Mouse (Mus musculus) mature B cell (primary cell): Measurements from ENCODE around the gene 1700088E04Rik.

Source experiments
- in situ Hi-C: fragments of 300-500 bp; cut with MboI; formaldehyde crosslinking; loops from 2 replicates; pipeline ENCODE4 v1.14.3; 2019

Gene 1700088E04Rik

DNA sequence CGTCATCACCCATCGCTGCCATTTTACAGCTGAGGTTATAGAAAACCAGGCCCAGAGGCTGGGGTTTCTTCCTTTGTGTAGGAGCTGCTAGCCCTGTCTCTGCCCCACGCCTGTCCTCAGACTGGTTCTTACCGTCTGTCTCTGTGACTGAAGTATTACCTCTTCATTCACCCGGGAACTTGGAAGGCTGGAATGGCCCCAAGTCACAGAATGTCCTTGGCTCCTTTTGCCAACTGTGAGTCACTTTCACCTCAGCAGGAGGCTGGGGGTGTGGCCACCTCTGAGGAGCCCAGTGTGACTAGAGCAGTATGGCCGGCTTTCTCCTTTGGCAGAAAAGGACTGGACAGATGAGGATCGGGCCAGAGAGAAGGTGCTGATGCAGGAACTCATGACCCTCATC, 9.6 kb downstream of the 1700088E04Rik start:
- in situ Hi-C loops = no loop called here

DNA sequence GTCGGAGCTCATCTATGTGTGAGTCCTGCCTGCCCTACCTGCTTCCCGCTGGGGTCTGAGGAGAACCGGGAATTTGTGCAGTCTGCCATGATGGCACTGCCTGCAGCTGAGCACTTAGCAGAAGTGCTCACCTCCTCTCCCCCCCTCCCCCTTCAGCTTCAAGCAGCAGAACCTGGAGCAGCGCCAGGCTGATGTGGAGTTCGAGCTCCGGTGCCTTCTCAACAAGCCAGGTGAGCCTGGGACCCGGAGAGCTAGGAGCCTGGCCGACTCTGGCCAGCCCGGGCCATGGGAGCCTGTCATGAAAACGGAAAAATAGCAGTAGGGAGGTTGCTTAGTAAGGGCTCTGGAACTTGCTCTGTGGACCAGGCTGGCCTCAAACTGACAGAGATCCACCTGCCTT, 10.3 kb downstream of the 1700088E04Rik start:
- in situ Hi-C loops = no loop called here

- in situ Hi-C loops = no loop called here
Observed at GRCm38 (mm10) chr15:79129311-79129710, 11.7 kb downstream of the 1700088E04Rik start.

GRCm38 (mm10) chr15:79128208-79128607, 12.8 kb downstream of the 1700088E04Rik start:
- in situ Hi-C loops = no loop called here

DNA sequence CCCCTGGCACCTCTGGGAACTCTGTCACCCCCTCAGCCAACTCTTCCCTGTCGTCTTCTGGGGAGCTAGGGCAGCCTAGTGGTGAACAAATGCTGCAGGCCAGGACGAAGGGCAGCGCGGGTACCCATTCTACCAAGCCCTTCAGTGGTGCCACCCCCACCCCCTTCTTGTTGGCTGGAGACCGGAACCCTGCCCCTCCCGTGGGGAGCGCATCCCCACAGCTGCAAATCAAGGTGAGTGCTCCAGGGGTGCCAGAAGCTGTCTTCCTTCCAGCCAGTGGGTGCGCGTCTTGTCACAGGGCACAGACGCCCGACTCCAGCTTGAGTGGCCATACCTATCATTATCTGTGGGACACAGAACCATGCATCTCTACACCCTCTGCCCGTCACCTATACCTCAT, 14.0 kb downstream of the 1700088E04Rik start:
- in situ Hi-C loops = no loop called here

DNA sequence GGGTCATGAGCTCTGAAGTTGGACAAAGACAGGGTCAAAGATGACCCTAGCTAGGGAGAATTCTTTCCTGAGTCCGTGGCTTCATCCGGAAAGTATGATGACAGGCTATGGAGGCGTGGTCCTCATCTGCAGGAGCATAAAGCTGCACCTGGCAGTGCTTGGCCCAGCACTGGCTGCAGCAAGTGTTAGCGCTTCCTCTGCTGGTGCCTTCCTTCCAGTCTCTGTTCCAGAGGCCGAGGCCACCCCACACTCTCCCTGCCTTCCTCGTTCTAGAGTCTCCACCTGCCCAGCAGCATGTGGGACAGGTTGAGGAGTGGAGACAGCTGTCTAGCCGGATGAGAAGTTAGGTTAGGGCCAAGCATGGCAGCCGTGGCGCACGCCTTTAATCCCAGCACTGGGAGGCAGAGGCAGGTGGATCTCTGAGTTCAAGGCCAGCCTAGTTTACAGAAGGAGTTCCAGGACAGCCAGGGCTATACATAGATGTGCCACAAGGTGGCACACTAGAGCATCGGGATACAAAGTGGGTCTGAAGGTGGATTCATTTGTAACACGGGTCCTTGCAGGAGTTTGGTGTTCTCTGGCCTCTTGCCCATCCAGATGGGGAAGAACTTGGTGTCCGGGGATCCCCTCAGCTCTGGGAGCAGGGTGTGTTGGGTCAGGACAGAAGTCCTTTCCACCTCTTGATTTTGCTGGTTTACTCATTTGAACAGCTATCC, 14.7 kb downstream of the 1700088E04Rik start:
- in situ Hi-C loops = no loop called here

DNA sequence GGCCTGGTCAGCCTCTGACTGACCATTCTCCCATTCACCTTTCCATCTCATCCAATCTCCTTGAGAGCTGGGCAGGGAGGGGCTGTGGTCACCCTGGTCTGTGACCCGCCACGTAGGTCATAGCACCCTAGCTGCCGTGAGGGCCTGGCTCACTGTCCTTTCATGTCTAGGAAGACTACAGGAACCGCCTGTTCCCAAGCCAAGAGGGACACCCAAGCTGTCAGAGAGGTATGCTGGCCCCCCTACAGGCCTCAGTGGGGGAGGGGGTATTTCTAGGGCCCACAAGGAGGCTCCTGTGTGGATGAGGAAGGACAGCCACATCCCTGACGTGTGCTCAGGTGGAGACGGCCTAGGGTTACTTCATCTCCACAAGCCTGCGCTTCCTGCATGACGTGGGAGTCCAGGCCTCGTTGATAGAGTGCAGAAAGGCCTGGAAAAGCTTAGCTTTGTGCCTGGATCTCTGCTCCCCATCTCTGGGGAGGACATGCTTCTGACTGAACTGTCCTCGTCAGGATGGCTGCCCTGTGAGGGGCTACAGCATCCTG, 16.6 kb downstream of the 1700088E04Rik start:
- in situ Hi-C loops = no loop called here

DNA sequence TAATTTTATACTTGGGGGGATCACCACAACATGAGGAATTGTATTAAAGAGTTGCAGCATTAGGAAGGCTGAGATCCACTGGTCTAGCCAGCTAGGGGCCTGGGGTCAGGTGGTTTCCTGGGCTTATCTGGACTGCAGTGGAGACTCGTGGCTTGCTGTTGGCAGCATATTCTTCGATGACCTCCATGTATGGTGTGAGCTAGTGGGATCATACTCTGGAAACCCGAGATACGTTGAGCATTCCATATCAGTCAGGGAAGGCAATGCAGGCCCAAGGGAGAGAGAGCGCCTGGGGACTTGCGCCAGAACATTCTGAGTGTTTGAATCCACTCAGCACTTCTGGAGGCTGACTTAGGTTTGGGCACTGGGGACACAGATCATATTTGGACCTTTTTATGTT, 17.3 kb downstream of the 1700088E04Rik start:
- in situ Hi-C loops = no loop called here

DNA sequence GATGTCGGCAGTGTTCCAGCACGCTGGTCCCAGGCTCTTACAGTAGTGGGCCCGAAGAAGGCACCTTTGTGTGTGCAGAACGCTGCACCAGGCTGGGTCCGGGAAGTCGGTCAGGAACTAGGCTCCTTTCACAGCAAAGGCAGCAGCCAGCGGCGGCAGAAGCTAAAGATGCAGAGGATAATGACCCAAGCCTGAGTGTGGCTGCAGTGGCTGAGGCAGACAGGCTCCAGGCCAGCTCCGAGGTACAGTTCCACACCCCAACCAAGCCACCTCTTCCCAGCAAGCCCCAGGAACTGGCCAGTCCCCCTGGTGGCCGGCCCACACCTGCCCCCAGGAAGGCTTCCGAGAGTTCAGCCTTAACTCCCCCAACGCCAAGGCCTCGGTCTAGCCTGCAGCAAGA, 18.5 kb downstream of the 1700088E04Rik start:
- in situ Hi-C loops = no loop called here

GRCm38 (mm10) chr15:79122119-79122518, 18.9 kb downstream of the 1700088E04Rik start:
- in situ Hi-C loops = no loop called here

GRCm38 (mm10) chr15:79119491-79119890, 21.6 kb downstream of the 1700088E04Rik start:
- in situ Hi-C loops = no loop called here

GRCm38 (mm10) chr15:79115276-79115675, 25.8 kb downstream of the 1700088E04Rik start:
- in situ Hi-C loops = no loop called here

DNA sequence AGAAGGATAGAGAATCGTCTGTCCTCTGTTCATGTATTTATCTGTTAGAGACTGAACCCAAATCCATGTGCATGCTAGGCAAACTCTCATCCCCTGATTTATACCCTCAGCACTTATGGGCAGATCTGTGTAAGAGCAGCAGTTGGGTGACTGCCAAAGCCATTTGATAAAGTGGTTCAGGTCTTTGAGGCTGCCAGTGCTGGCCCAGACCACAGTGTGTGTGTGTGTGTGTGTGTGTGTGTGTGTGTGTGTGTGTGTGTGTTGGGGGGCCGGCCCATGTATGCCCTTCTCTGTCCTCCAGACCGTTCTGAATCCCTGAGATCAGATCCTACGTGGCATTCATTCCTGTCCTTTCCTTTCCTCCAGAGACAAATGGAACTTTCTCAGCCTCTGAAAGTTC, 29.3 kb downstream of the 1700088E04Rik start:
- in situ Hi-C loops = no loop called here

DNA sequence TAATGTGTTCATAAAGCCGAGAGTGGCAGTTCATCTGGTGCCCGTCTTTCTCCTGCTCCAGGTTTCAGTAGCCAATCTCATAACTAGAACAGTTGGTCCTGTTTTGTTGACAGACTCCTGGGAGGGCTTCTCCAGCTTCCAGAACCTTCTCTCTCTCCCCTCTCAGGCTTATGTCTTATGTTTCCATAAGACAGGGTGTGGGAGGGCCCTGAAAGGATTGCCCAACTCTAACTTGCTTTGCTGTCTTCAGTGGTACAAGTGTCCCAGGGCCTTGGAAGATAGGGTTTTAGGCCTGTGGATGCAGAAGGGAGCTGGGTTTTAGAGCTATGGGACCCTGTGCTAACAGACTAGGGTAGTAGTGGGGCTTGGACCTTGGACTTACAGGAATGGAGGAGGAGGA, 30.5 kb downstream of the 1700088E04Rik start:
- in situ Hi-C loops = no loop called here

GRCm38 (mm10) chr15:79110031-79110430, 31.0 kb downstream of the 1700088E04Rik start:
- in situ Hi-C loops = no loop called here

DNA sequence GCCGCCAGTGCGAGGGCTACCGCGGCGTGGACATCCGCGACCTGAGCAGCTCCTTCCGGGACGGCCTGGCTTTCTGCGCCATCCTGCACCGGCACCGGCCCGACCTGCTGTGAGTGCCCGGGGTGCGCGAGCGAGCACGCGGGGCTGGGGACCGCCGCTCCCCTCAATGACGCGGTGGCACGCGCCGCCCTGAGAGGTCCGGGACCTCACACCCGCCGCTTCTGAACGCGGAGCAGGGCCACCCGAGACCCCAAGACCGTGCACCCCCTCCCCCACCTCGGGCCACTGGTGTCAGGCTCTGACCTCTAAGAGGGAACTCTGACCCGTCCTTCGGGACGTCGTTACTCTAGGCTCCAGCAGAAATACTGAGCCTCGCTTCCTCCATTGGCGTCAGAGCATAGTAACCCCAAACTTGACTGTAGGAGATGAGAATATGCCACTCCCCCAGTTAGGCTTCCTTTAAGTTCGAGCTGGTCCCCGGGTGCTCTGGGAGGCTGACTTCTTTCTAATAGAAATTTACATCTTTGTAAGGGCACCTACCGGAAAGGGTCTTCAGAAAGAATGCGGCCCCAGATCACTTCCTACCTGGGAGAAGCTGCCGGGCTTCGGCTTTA, 31.6 kb downstream of the 1700088E04Rik start:
- in situ Hi-C loops = no loop called here

DNA sequence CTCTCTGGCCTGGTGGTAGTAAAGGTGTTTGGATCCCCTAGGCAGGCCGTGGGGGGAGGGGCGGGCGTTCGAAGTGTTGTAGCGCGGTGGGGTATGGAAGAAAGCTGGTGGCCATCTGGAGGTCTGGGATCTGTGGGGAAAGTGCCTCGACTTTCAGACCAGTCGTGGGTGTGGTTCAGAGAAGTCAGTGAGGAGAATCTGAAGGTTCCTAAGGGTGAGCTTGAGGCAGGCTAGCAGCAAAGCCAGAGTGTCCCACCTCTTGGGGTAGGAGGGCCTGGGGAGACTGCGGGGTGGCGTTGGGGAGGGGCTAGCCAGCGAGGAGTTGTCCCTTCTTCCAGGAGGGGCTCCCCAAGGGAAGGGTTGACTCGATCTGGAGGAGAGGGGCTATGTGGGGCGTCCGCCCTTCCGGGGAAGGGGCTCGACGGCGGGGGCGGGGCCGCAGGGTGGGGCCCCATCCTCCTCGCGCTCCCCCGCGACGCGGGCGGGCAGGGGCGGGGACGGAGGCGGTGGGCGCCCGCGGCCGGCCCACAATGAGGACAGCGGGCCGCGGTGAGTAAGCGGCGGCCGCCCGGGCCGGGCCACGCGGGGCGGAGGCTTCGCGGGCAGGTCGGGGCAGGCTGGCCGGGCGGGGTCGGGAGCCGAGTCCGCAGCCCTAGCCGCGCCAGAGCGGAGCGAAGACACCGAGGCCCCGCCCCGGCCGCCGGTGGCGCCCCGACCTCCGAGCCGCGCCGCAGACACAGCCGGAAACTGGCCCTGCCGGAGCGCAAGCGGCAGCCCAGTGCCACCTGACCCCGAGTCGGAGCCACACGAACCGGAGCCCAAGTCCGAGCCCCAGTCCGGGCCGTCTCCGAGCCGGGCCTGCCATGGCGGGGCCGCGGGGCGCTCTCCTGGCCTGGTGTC, 32.4 kb downstream of the 1700088E04Rik start, which contains the start of gene Micall1:
TSS of gene Micall1 (plus strand) at position 478 of the 900 bp plus-strand sequence.
- in situ Hi-C loops = no loop called here

DNA sequence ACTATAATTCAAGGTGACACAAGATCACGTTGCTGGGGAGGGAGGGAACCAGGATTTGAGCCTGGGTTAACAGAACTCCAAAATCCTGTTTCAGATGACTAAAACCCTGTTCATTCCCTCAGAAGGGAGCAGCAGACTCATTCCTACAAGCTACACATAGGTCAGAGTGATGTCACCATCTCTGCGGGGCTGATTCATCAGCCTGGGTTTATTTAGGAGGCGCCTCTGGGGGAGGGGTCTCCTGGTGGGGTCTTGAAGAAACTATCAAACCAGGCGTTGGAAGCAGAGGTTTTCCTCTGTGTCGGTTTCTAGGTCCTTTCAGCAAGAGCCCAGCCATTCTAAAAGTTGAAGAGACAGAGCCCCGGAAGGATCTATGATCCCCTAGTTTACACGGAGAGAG, 33.1 kb downstream of the 1700088E04Rik start:
- in situ Hi-C loops = no loop called here

DNA sequence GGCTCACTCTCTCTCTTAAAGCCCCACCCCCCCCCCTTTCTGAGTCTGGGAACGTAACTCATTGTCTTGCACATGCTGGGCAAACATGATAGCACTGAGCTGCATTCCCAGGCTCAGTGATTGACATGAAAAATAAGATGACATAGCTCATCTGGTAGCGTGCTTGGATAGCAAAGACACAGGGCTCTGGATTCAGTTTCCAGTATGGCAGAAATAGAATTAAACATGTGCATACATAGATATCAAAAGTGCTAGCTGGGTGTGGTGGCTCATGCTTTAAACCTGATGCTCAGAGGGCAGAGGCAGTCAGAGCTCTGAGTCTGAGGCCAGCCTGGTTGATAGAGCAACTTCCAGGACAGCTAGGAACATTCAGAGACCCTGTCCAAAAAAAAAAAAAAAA, 35.2 kb downstream of the 1700088E04Rik start:
- in situ Hi-C loops = no loop called here

GRCm38 (mm10) chr15:79103264-79103663, 37.8 kb downstream of the 1700088E04Rik start:
- in situ Hi-C loops = no loop called here

DNA sequence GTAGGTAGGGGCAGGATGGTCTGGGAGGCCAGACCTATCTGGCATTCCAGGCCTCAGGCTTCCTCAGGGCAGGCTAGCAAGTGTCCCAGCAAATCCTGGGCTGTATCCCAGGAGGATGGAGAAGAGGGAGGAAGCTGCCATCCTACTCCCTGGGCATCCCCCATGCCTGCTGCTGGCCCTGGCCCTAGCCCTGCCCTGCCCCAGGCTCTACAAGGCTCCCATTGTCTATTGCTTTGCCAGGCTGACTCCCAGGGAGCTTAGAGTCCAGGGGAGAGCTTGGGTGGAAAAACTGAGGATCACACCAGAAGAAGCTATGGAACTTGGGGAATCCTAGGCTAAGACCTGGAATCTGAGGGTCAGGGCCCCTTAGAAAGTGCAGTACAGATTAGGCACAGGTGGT, 39.5 kb downstream of the 1700088E04Rik start:
- in situ Hi-C loops = no loop called here

GRCm38 (mm10) chr15:79100391-79100790, 40.7 kb downstream of the 1700088E04Rik start:
- in situ Hi-C loops = no loop called here
